Mouse (Mus musculus): Measurements from ENCODE around the gene Bcl6b. TPM values are rescaled to one million over a fixed set of nuclear protein-coding genes. Genes with fewer than 3 reads are reported as not detected.

Gene Bcl6b
- polyA plus RNA-seq (2021) = not detected

GRCm38 (mm10) chr11:70229260-70230010, at the start of gene Bcl6b:
Bcl6b (minus strand) TSS chr11:70229798.
- H3K27me3 ChIP-seq = peaks cover 29% of the 10 kb centered on the region
- ChIA-PET POLR2A (interaction anchor here (1.6 kb wide), 1 partner anchor 8 kb away, joined by 7 read pairs; the partner anchor contains the start of gene Slc16a13), CTCF (interaction anchor here (1.4 to 2.5 kb wide), 6 partner anchors 8 to 159 kb away, joined by 3 to 17 read pairs (median 4); partner anchors contain the start of genes Gm21988, Rnasek and Slc16a13)
- DNase-seq (ENCODE audit: low read depth, low spot score) = no peak
- no peak for ATAC-seq
- no peak for TF ChIP-seq CTCF (IDR thresholded peaks at IDR 0.05)
- in situ Hi-C loops (cut with MboI; ENCODE audit: low pct_unique_long_range_greater_than_20kb) = no loop called here

- H3K27me3 ChIP-seq = peaks cover 31% of the 10 kb centered on the region
- ATAC-seq = no peak
- no peak for TF ChIP-seq CTCF (IDR thresholded peaks at IDR 0.05)
- no peak for DNase-seq (ENCODE audit: low read depth, low spot score)
- ChIA-PET POLR2A (no interaction called here), CTCF (interaction anchor here (0.9 kb wide), 1 partner anchor 9 kb away, joined by 3 read pairs; no protein-coding TSS in a partner anchor)
- in situ Hi-C loops (cut with MboI; ENCODE audit: low pct_unique_long_range_greater_than_20kb) = no loop called here
These were observed 49.4 kb upstream of the Bcl6b start for GRCm38 (mm10) chr11:70278961-70279360.

- TF ChIP-seq CTCF (IDR thresholded peaks at IDR 0.05) = no peak
- CTCF ChIA-PET = interaction anchor here (1.2 kb wide), 1 partner anchor 19 kb away, joined by 3 read pairs; no protein-coding TSS in a partner anchor
- POLR2A ChIA-PET = no interaction called here
- peaks cover 25% of the 10 kb centered on the region for H3K27me3 ChIP-seq
- DNase-seq (ENCODE audit: low read depth, low spot score) (no peak), ATAC-seq (no peak)
- in situ Hi-C loops (cut with MboI; ENCODE audit: low pct_unique_long_range_greater_than_20kb) = no loop called here
These were observed 42.0 kb upstream of the Bcl6b start for GRCm38 (mm10) chr11:70271641-70272040.

GRCm38 (mm10) chr11:70266405-70266804, 36.8 kb upstream of the Bcl6b start:
- TF ChIP-seq CTCF (IDR thresholded peaks at IDR 0.05) = no peak
- in situ Hi-C loops (cut with MboI; ENCODE audit: low pct_unique_long_range_greater_than_20kb) = no loop called here
- DNase-seq (ENCODE audit: low read depth, low spot score) = no peak
- no peak for ATAC-seq
- ChIA-PET POLR2A (no interaction called here), CTCF (no interaction called here)
- peaks cover 39% of the 10 kb centered on the region for H3K27me3 ChIP-seq

GRCm38 (mm10) chr11:70265819-70266218, 36.2 kb upstream of the Bcl6b start:
- in situ Hi-C loops (cut with MboI; ENCODE audit: low pct_unique_long_range_greater_than_20kb) = no loop called here
- TF ChIP-seq CTCF (IDR thresholded peaks at IDR 0.05) = no peak
- ATAC-seq (no peak), DNase-seq (ENCODE audit: low read depth, low spot score) (no peak)
- peaks cover 38% of the 10 kb centered on the region for H3K27me3 ChIP-seq
- POLR2A ChIA-PET = no interaction called here
- CTCF ChIA-PET = no interaction called here

GRCm38 (mm10) chr11:70265252-70265651, 35.7 kb upstream of the Bcl6b start:
- no peak for TF ChIP-seq CTCF (IDR thresholded peaks at IDR 0.05)
- ChIA-PET POLR2A (no interaction called here), CTCF (no interaction called here)
- ATAC-seq = no peak
- in situ Hi-C loops (cut with MboI; ENCODE audit: low pct_unique_long_range_greater_than_20kb) = no loop called here
- H3K27me3 ChIP-seq = peaks cover 38% of the 10 kb centered on the region
- no peak for DNase-seq (ENCODE audit: low read depth, low spot score)

- CTCF ChIA-PET = no interaction called here
- POLR2A ChIA-PET = no interaction called here
These were observed 29.4 kb upstream of the Bcl6b start for GRCm38 (mm10) chr11:70259035-70259434.

GRCm38 (mm10) chr11:70254931-70255531, 25.4 kb upstream of the Bcl6b start, which contains the start of gene Alox12:
Alox12 (minus strand) TSS chr11:70255353.
- H3K27me3 ChIP-seq = peaks cover 53% of the 10 kb centered on the region
- no peak for TF ChIP-seq CTCF (IDR thresholded peaks at IDR 0.05)
- DNase-seq (ENCODE audit: low read depth, low spot score) = no peak
- ATAC-seq = no peak
- in situ Hi-C loops (cut with MboI; ENCODE audit: low pct_unique_long_range_greater_than_20kb) = loop anchor here (5.0 kb wide), 1 partner anchor 37 kb away; no protein-coding TSS in a partner anchor
- POLR2A ChIA-PET = no interaction called here
- CTCF ChIA-PET = interaction anchor here (1.2 kb wide), 1 partner anchor 8 kb away, joined by 3 read pairs; no protein-coding TSS in a partner anchor

More at GRCm38 (mm10) chr11:70259035-70259434, 29.4 kb upstream of the Bcl6b start:
- ATAC-seq = no peak
- in situ Hi-C loops (cut with MboI; ENCODE audit: low pct_unique_long_range_greater_than_20kb) = no loop called here
- DNase-seq (ENCODE audit: low read depth, low spot score) = no peak
- TF ChIP-seq CTCF (IDR thresholded peaks at IDR 0.05) = no peak
- peaks cover 36% of the 10 kb centered on the region for H3K27me3 ChIP-seq

GRCm38 (mm10) chr11:70254337-70254736, 24.7 kb upstream of the Bcl6b start:
- in situ Hi-C loops (cut with MboI; ENCODE audit: low pct_unique_long_range_greater_than_20kb) = loop anchor here (5.0 kb wide), 1 partner anchor 38 kb away; no protein-coding TSS in a partner anchor
- ATAC-seq = no peak
- ChIA-PET POLR2A (no interaction called here), CTCF (no interaction called here)
- no peak for TF ChIP-seq CTCF (IDR thresholded peaks at IDR 0.05)
- peaks cover 58% of the 10 kb centered on the region for H3K27me3 ChIP-seq
- no peak for DNase-seq (ENCODE audit: low read depth, low spot score)

GRCm38 (mm10) chr11:70251853-70252252, 22.3 kb upstream of the Bcl6b start:
- POLR2A ChIA-PET = no interaction called here
- ATAC-seq = no peak
- no peak for DNase-seq (ENCODE audit: low read depth, low spot score)
- peaks cover 68% of the 10 kb centered on the region for H3K27me3 ChIP-seq
- CTCF ChIA-PET = interaction anchor here (1.1 to 1.3 kb wide), 3 partner anchors 10 to 79 kb away, joined by 3 to 4 read pairs (median 3); no protein-coding TSS in a partner anchor
- no peak for TF ChIP-seq CTCF (IDR thresholded peaks at IDR 0.05)
- in situ Hi-C loops (cut with MboI; ENCODE audit: low pct_unique_long_range_greater_than_20kb) = loop anchor here (5.0 kb wide), 1 partner anchor 40 kb away; no protein-coding TSS in a partner anchor

GRCm38 (mm10) chr11:70250150-70250549, 20.6 kb upstream of the Bcl6b start:
- no peak for DNase-seq (ENCODE audit: low read depth, low spot score)
- peaks cover 71% of the 10 kb centered on the region for H3K27me3 ChIP-seq
- CTCF ChIA-PET = no interaction called here
- no peak for ATAC-seq
- no peak for TF ChIP-seq CTCF (IDR thresholded peaks at IDR 0.05)
- in situ Hi-C loops (cut with MboI; ENCODE audit: low pct_unique_long_range_greater_than_20kb) = loop anchor here (5.0 kb wide), 1 partner anchor 42 kb away; no protein-coding TSS in a partner anchor
- POLR2A ChIA-PET = interaction anchor here (1.1 to 2.0 kb wide), 2 partner anchors 11 to 40 kb away, joined by 3 to 8 read pairs; partner anchors contain the start of genes Gm21988 and Rnasek

Measured in Patski (cell line).